In the genomic region with DNA sequence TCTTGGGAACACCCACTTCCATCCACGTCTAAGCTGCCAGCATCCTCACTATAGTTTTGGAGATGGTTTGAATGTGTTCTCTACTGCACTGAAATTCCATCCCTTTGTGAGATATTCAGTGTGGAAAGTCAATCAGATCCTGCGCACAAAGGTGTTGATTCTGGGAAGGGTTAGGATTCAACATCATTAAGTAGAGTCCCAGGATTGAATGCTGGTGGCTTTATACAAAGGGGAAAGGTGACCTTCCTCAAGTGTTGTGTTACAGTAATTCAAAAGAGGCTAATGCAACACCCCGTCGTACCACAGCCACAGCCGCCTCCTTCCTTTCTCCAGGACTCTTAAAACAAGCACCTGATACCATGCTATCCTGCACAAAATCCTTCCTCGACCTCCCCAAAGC, we compare ENCODE assay signal across 16 mouse cellular contexts.
"Had no signal": no experiment of that assay in that cellular context is flagged by ENCODE, and none has a peak within 500 bp of the region (broad histone marks: within the 10 kb centered on the region; RNA-seq: fewer than 3 reads in every experiment).

No protein-coding gene starts in this region.

- H3K27ac ChIP-seq: neural tube, embryonic 13.5 days; neural tube, embryonic 15.5 days; stomach, embryonic 15.5 days; stomach, postnatal 0 days had no signal

- DNase-seq: retina, postnatal 1 day; right cerebral cortex, adult 18-20 months; right cerebral cortex, postnatal 14 days; right cerebral cortex, postnatal 25 days; right cerebral cortex, postnatal 4 days; spleen, adult 18-20 months; thymus, adult 18-20 months; thymus, adult 2 months; thymus, postnatal 14 days; thymus, postnatal 25 days; thymus, postnatal 36 days; thymus, postnatal 4 days had no signal

- H3K4me2 ChIP-seq: neural tube, embryonic 13.5 days; neural tube, embryonic 15.5 days; stomach, embryonic 15.5 days had no signal

- H3K27me3 ChIP-seq: neural tube, embryonic 13.5 days; neural tube, embryonic 15.5 days; stomach, embryonic 15.5 days had no signal

- H3K9me3 ChIP-seq: neural tube, embryonic 13.5 days; neural tube, embryonic 15.5 days; stomach, embryonic 15.5 days had no signal

- H3K9ac ChIP-seq: neural tube, embryonic 13.5 days; neural tube, embryonic 15.5 days; stomach, embryonic 15.5 days had no signal

- H3K4me3 ChIP-seq: neural tube, embryonic 13.5 days; neural tube, embryonic 15.5 days; stomach, embryonic 15.5 days had no signal
